Mouse (Mus musculus): Measurements from ENCODE around the gene Nudt6. TPM values are rescaled to one million over a fixed set of nuclear protein-coding genes. Genes with fewer than 3 reads are reported as not detected.

The Nudt6 gene
- 20.9 and 22.0 TPM in 2 replicates for polyA plus RNA-seq (2012; rRNA removed; ENCODE audit: low replicate concordance)

DNA sequence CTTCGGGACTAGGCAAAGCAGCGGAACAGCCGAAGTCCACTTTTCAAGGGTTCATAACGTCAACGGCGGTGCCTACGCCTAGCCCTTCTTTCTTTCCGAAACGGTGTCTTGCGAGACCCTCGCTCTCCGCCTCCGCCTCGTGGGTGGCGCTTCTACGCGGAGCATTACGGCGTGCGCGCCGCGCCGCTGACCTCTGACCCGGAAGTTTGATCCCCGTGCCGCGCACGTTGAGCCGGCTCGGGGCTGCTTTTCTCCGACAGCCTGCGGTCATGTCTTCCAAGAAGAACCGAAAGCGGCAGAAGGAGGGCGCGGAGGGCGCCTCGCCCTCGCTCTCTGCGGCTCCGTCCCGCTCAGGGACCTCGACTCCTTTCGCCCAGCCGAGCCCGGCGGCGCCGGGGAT lies at the start of gene Nudt6:
Nudt6 (minus strand) TSS at position 140 of the 400 bp plus-strand sequence.

GRCm38 (mm10) chr3:37419458-37419991 lies 486 bp downstream of the Nudt6 start, which contains the start of gene Spata5:
Gene Spata5 (plus strand): TSS chr3:37419896.

Other genes starting within 250 kb of the Nudt6 start
- not detected in 2 replicates for gene Il21, start 187.6 kb downstream of the Nudt6 start, polyA plus RNA-seq (2012; rRNA removed; ENCODE audit: low replicate concordance)
- 0.08 and 0.11 TPM in 2 replicates for gene Bbs12, start 107.7 kb downstream of the Nudt6 start, polyA plus RNA-seq (2012; rRNA removed; ENCODE audit: low replicate concordance)
- not detected in 2 replicates for gene Cetn4, start 107.5 kb downstream of the Nudt6 start, polyA plus RNA-seq (2012; rRNA removed; ENCODE audit: low replicate concordance)
- 0.26 and 0.56 TPM in 2 replicates for gene Fgf2, start 71.9 kb downstream of the Nudt6 start, polyA plus RNA-seq (2012; rRNA removed; ENCODE audit: low replicate concordance)
- 0.25 and 0.33 TPM in 2 replicates for gene Spata5, start 315 bp downstream of the Nudt6 start, polyA plus RNA-seq (2012; rRNA removed; ENCODE audit: low replicate concordance)
- gene Spry1, start 219.7 kb upstream of the Nudt6 start, polyA plus RNA-seq (2012; rRNA removed; ENCODE audit: low replicate concordance) = 11.3 and 11.8 TPM in 2 replicates